In the genomic region with DNA sequence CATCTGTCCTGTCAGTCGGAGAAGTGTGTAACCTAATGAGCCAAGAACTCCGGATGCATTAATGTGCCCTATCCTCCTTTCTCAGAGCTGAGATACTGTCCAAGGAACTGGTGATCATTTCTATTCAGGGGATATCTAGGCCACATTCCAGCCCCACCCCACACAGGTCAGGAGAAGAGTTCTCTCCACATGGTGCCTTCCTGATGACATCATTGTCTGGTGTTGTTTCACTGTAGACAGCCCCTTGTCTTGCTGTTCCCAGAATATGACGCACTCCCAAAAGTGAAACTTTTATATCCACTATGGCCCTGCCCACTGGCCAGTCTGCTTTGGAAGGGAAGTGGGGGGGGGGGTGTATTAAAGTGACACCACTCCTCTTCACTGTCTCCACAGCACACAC, we compare ENCODE assay signal across 12 mouse cellular contexts. TPM values are rescaled to one million over a fixed set of nuclear protein-coding genes. Genes with fewer than 3 reads are reported as not detected.
A peak's percentile ranks its signal among the peaks of the same experiment; 100 is the strongest.
DNase-seq lines count a peak whose midpoint lies in the region; ATAC-seq lines count a peak whose summit lies in the region.
"Had no signal": no experiment of that assay in that cellular context is flagged by ENCODE, and none has a peak within 500 bp of the region (broad histone marks: within the 10 kb centered on the region; RNA-seq: fewer than 3 reads in every experiment).

No protein-coding gene starts in this region.

- no peak overlapping the region for H3K4me2 ChIP-seq in kidney, embryonic 16.5 days (replicated peaks; ENCODE audit: low read depth, low read length)
- H3K4me2 ChIP-seq: embryonic facial prominence, embryonic 13.5 days; stomach, embryonic 15.5 days had no signal

- no peaks in the 10 kb centered on the region for H3K4me1 ChIP-seq in kidney, embryonic 16.5 days (ENCODE audit: insufficient read depth, low read length)
- H3K4me1 ChIP-seq: stomach, embryonic 15.5 days had no signal

- H3K9me3 ChIP-seq in kidney, embryonic 16.5 days (ENCODE audit: low read length), result no peaks in the 10 kb centered on the region
- H3K9me3 ChIP-seq: embryonic facial prominence, embryonic 13.5 days; stomach, embryonic 15.5 days had no signal

- H3K4me3 ChIP-seq in kidney, embryonic 16.5 days (ENCODE audit: low read length), result no peak overlapping the region
- H3K4me3 ChIP-seq: embryonic facial prominence, embryonic 13.5 days; stomach, embryonic 15.5 days had no signal

- no peaks in the 10 kb centered on the region for H3K27me3 ChIP-seq in kidney, embryonic 16.5 days (ENCODE audit: insufficient read depth, low read length)
- H3K27me3 ChIP-seq: embryonic facial prominence, embryonic 13.5 days; stomach, embryonic 15.5 days had no signal

- H3K27ac ChIP-seq in kidney, embryonic 16.5 days (ENCODE audit: low read length), result no peak overlapping the region
- H3K27ac ChIP-seq: embryonic facial prominence, embryonic 13.5 days; macrophage; stomach, embryonic 15.5 days had no signal

- 55% methylated on average over 3 of the region's 3 CpGs for WGBS in kidney, embryonic 16.5 days

- no peaks in the 10 kb centered on the region for H3K36me3 ChIP-seq in kidney, embryonic 16.5 days (ENCODE audit: insufficient read depth, low read length)
- H3K36me3 ChIP-seq: embryonic facial prominence, embryonic 13.5 days; stomach, embryonic 15.5 days had no signal

- ATAC-seq in kidney, embryonic 16.5 days (ENCODE audit: low FRiP score, low TSS enrichment), result peak; percentile 63

- no peak overlapping the region for H3K9ac ChIP-seq in kidney, embryonic 16.5 days (replicated peaks; ENCODE audit: low read length)
- H3K9ac ChIP-seq: embryonic facial prominence, embryonic 13.5 days; stomach, embryonic 15.5 days had no signal

- peak; percentile 8 for DNase-seq in gastrocnemius, adult 18-20 months (ENCODE audit: low spot score)
- no peak for DNase-seq in gastrocnemius, postnatal 25 days
- DNase-seq in 3T3-L1 (ENCODE audit: low read depth, low spot score), result peak; percentile 12
- peak; percentile 36 for DNase-seq in cerebellum, adult 9-11 months
- DNase-seq in urinary bladder, postnatal 25 days (ENCODE audit: low spot score), result no peak
- no peak for DNase-seq in layer of hippocampus, postnatal 36 days
- DNase-seq in adrenal gland, postnatal 10 days, result no peak
- DNase-seq: gastrocnemius, postnatal 36 days had no signal

RNA-seq across cellular contexts. Expression of a gene that starts 58.4 kb away (rescaled TPM):
- total RNA-seq in gastrocnemius, adult 18-20 months (2021), result 1 to 10 TPM; 2.2 to 3.6 TPM
- total RNA-seq in gastrocnemius, postnatal 25 days (2021), result 1 to 10 TPM; 1.6 to 1.7 TPM
- polyA plus RNA-seq in kidney, embryonic 16.5 days (2015; fragmentation: Nextera tagmentation; extraction: Ambion mirVana), result 4.7 and 7.1 TPM in 2 replicates
- 1 to 10 TPM; 3.6 to 5.5 TPM for total RNA-seq in layer of hippocampus, postnatal 36 days (2021)
- total RNA-seq in adrenal gland, postnatal 10 days (2021), result 10 to 100 TPM in 1 of 2 experiments, 1 to 10 TPM in 1; 9.3 to 10.7 TPM

Comparison
In these comparisons a context has a peak if more than half of its experiments do, and no peak if none do; other contexts are left out.
1. DNase-seq: peak in gastrocnemius, adult 18-20 months (single experiment), 3T3-L1 (single experiment) and cerebellum, adult 9-11 months (single experiment); none in gastrocnemius, postnatal 25 days (single experiment), urinary bladder, postnatal 25 days (single experiment), layer of hippocampus, postnatal 36 days (0 of 2) and adrenal gland, postnatal 10 days (single experiment).